Mouse (Mus musculus) monocyte, adult 2 months (primary cell): Measurements from ENCODE around the gene Rhbdf2.

Experiments
- DNase-seq, 2 experiments: peaks; one replicate each; pipeline ENCODE4 v3.0.0; 2022; ENCODE audit warnings: low spot score in 2 of 2, low read depth in 1 of 2

The Rhbdf2 gene

DNA sequence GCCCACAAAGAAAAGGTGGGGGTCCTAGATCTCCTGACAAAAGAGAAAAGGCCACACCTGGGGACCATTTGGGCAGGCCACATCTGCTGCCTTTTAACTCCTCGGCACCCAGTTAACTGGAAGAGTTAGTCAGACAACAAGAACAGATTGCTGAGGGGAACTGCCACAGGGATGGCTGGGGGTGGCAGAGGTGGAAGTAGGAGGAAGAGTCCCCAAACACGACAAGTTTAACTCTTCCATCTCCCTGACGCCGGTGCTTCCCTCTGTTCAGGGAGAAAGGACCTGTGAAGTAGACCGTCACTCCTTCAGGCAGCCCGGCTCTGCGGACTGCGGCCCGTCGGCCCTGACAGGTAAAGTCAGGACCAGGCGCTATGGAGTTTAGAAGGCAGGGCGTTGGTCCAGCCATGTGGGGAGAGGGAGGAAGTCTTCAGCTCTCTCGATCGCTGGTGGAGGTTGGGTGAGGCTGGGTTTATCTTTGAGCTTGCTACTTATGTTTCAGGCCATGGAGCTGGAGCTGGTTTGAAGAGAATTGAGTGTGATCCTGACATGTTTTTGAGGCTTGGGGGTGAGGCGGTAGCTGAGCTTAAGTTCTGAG lies 32.3 kb upstream of the Rhbdf2 start:
- DNase-seq, result no peak

DNA sequence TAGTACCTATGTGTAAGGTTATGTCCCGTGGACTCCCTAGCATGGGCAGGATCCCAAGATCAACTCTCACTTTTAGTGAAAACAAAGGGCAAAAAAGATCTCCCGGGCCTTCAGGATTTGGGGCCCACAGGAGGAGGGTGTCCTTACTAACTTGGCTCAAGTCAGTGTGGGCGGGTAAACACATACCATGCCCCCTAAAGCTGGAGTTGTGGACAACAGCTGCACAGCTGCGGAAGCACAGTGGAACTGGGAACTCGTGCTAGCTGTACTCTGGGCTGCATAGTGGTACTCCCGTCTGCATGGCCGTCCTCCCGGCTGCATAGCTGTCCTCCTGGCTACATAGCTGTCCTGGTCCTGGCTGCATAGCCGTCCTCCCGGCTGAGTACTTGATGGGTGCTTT lies 31.4 kb upstream of the Rhbdf2 start:
- DNase-seq, result no peak

DNA sequence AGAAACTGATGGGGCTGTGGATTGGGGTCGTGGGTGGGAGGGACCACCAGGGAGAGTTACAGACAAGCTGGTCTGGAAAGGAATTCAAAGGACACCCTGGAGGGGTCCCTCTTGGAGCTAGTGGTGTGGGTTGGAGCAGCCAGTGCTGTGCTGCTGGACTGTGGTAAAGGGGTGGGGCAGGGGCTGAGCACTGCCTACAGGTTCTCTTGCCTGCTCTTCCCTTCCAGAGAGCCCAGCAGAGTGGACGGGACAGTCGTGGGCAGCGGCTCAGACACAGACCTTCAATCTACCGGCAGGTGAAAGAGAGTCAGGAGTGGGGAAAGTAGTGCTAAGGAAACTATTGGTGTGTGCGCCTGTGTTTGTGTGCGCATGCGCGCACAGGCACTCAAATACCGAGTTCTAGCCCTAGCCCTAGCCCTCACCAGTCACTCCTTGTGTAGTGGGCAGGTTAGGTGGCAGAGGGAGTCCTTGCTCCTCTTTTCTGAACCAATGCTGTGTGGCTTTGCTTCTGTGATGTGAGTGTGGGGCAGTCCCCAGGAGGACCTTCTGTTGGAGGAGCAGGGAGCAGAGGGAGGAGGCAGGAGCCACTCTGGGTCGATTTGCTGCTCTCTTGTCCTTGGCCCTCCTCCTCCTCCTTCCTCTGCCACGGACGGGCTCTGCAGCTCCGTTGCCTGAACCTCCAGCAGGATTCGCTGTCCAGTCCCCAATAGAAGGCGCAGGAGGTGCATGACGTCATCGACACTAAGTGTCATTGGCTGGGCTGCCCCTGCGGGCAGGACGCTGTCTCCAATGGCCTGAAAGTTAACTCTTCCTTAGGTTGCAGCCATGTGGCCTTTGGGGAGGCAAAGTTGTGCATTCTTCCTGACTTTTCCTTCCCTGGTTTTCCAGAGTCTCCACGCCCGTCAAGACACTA lies 30.7 kb upstream of the Rhbdf2 start:
- peak; percentile 42 to 52 for DNase-seq

DNA sequence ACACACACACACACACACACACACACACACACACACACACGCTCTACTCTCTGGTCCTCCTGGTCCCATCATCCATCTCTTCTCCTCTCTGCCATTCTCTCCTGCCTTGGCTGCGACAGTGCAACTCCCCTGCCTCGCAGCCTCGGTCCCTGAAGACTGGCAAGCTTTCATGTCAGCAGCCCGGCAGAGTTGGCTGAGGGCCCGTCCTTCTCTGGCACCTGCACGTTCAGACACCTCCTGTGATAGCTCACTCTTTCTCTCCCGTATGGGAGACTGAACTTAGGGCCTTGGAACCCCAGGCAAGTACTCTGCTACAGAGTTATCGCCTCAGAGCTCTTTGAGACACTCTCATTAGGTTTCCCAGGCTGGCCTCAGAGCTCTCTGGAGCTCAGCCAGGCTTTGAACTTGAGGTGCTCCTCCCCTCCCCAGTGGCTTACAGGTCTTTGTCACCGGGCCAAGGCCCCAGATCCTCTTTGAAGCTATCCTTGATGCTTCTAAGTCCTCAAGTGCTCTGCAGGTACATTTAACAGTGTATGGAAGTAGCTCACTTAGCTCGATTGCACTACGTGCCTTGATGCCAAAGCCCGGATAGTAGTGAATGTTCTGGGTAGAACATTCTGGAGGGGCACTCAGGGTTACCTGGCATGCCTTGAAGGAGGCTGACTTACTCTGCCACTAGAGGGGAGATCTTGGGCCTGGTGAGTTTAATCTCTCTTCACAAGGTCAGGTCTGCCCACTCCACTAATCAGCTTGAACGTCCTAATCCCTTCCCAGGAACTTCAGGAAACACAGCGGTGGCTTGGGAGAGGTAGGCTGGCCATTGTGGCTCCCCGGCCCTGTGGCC lies 29.8 kb upstream of the Rhbdf2 start:
- no peak for DNase-seq

DNA sequence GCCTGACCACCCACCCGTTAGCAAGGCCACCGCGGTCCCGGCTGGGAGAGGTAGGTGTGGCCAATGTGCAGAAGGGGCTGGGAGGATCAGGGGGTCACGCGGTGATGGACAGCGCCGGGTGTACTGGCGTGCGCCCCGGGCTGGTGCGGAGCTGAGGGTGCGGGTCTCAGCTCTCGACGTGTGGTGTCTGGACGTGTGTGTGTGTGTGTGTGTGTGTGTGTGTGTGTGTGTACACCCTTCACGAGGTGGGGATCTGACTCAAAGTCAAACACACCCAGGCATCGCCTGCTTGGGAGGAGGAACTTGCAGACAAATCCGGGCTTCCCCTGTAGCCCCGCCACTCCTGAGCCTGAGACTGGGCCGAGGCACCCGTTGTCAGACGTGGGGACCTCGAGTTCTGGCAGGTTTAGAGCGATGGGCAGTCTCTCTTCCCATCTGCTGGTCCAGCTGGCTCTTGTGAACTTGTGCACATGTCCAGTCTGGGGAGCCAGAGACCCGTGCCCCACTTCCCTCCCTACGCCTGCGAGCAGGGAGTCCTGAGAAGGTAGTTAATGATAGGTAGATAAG lies 27.5 kb upstream of the Rhbdf2 start, which contains the start of gene Cygb:
Cygb (minus strand) TSS at position 59 of the 567 bp plus-strand sequence.
- DNase-seq, result no peak

DNA sequence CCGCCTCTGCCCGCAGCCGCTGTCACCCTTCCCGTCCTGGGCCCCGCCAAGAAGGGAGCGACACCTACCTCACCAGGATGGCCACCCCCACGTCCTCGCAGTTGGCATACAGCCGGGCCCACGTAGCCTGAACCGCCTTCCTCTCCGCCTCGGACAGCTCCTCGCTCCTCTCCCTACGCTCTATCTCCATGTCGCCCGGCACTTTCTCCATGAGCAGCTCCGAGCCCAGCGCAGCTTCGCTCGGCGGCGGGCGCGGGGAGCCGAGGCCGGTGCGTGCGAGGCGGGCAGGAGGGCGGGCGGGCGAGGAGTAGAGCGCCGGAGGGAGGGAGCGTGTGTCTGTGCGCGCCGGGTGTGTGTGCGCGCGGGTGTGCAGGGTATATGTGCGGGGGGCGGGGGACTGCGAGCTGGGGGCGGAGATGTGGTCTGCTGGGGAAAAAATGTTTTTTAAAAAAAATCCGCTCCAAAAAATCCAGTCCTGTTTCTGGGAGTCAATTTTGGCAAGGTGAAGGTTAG lies 26.9 kb upstream of the Rhbdf2 start:
- no peak for DNase-seq

DNA sequence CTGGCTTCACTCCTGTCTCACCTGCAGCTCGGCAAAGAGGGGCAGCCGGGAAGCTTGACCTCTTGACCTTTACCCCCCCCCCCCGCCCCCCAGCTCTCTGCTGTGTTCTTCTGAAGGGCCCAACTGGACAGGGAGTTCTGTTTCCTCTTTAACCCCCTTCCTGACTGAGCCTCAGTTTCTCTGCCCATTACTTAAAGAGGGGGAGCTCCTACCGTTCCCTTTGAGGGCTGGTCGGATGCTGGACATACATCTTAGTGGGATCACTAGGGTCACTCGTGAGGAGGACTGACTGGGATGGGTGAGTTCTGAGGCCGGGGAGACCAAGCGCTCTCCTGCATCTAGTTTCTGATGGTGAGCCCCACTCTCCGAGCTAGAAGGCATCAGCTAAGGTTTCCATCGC lies 26.4 kb upstream of the Rhbdf2 start, which contains the start of gene Prcd:
Prcd (plus strand) TSS at position 301 of the 400 bp plus-strand sequence.
- no peak for DNase-seq

DNA sequence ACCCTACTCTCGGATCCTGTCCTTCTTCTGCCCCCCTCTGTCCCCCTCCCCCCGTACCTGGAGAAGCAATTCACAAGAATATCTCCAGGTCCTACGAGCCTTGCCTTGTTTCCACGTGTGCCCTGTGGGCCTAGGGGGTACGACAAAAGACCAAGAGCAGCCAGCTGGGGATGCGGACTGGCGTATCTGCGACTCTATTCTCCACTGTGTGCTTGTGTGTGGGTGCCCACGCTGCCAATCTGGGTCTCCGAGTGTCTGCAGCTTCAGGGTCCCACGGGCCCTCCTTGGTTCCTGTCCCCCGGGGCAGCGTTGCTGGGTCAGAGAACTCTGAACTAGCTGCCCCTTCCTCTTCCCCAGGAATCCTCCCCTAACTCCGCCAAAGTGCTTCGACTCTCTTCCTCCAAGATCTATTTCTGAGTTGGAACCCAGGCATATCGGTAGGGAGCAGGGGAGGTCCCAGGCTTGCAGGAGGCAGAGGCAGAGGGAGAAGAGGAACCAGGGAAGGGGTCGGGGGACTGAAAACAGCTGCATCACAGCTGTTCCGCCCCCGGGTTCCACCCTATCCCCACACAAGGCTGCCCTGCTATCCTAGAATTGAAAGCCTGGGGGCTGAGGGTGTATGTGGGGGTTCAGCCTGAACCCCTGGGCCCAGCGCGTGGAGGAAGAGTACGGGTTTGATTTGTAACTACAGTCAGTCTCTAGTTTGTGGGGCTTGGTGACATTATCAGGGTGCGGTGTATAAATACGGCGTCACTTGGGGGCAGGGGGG lies 25.7 kb upstream of the Rhbdf2 start:
- no peak for DNase-seq

DNA sequence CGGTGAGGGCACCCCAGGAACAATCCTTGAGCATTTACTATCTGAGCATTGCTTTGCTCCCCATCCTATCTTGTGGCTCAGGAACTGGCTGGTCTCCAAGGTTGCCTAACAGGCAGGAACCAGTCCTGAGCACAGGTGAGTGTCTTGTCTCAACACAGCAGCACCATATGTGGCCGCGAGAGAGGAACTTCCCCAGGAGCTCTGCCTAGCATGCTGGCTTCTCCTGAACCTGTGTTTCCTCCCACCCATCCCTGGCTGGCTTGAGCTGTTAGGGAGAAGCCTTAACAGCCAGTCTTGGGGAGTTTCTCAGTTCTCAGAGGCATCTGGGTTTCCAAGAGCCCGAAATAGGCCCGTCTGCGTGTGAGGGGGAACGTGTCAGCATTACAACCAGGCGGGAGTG lies 24.5 kb upstream of the Rhbdf2 start:
- DNase-seq, result no peak

DNA sequence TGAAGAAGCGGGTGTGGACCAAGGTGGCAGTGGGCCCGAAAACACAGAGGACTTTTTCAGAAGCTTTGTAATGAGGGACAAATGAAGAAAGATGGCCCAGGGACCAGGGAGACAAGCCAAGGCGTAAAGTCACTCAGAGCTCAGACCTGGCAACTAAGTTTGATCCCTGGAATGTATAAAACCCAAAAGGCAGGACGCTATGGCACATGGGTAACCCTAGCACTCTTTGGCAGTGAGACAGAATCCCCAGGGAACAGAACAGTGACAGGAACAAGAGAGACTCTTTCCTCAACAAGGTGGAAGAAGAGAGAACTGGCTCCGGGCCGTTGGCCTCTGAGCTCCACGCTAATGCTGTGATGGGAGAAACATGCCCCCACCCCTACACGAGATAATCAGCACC lies 24.0 kb upstream of the Rhbdf2 start:
- DNase-seq, result no peak

DNA sequence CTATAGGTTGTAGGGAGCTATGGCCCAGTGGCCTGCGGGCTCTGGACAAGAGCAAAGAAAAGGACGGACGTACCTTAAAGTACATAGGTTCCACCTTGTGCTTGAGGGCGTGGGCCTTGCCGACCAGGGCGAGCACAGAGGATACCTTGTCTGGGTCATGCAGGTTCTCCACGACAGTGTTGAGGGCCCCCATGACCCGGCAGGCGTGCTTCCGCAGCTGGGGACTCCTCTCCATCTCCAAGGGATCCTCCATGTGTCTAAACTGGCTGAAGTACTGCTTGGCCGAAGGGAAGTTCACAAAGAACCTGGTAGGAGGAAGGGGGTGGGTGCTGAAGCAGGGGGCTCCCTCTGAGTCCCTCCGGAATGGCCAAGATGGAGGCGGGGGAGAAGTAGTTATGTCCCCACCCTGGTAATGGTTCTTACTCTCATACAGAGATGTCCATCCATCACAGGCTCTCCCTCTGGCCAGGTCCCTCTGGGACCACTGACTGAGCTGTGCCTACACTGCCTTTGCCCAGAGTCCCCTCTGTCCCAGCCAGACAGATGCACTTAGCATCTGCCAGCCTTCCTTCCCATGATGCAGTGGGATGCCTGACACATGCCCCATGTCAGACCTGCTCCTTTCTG lies 23.0 kb upstream of the Rhbdf2 start:
- DNase-seq, result no peak

DNA sequence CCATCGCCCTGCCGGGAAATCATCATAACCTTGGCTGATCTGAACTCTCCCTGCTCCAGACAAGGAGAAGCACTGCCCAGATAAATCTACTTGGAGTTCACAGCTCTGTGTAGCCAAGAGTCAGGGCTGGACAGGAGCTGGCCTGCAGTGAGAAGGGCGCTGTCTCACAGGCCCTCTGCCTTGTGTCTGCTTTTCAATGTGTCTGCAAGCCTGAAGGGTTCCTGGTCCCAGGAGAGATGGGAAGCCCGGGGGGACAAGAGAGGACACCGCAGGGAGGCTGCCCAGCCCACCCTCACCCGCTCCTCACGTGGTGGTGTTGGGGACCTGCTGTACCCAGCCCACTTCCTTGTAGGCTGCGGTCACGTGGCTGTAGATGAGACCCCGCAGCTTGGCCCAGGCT lies 22.2 kb upstream of the Rhbdf2 start:
- DNase-seq, result no peak

DNA sequence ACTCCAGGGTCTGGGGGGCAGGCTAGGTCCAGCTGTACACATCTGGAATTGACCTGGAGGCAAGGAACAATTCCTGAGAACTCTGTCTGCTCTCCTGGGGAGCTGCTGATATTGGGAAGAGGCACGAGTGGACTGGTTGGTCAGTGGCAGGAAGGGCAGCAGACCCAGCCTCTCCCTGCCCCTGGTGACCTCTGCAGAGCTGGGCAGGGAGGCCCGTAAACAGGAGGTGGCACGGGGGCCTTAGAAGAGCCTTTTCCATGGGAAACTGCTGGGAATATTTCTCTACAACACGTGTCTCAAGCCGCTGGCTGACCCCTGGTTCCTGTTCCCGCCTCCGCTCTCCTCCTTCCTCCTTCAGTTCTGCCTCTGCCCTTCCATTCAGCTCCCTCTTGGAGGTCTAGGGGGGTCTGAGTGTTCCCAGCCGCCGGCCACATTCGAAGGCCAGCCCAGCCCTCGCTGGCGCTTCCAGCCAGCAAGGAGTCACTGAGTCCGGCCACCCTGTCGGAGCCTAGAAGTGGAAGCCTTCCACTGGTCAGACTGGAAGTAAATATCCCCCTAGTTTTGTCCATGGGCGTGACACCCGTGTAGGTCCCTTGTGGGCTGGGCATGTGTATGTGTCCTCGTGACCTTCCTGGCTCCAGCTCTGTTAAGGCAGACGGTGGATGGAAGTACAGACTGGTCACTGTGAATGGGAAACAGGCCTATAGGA lies 21.5 kb upstream of the Rhbdf2 start:
- DNase-seq, result no peak

DNA sequence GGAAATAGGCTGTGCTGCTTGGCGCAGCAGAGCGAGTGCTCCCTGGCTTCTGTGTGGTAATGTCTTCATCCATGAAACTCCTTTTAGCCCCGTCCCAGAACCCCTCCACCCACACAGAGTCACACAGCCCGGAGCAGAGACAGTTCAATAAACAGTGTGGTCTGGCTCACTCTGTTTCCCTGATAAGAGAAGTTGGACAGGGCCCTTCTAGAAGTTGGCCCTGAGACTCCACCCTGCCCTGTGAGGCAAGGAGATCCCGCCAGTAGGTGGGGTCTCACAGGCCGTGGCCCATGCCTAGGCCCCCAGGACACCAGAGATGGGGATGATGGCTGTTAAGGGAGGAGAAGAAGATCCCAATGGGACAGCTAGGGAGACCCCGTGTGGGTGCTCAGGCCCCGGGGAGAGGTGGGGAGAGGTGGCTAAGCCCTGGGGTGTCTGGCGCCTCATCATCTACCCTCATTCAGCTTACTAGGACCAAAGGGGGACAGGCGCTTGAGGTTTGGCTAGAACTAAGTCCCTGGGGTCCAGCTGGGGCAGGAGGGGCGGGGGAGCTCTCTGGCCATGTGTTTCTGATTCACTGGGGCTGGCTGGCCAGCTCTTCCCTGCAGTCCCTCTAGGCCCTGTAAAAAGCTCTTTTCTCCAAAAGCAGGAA lies 20.6 kb upstream of the Rhbdf2 start:
- no peak for DNase-seq

DNA sequence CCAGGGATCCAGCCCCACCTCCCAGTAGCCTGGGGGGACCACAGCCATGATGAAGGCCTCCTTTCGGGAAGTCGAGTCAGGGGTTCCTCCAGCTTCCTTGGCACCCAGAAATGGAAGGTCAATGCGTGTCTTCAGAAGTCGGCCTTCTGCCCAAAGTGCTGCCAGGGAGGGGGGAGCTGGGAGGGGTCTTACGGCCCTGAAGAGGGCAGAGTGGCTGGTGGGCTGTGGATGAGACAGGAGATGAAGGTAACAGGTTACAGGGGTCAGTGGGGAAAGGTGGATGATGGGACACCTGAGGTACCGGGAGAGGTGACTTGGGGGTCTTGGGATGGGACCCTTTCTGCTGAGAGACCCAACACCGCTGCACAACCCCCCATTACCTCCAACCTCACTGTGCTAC lies 20.0 kb upstream of the Rhbdf2 start:
- DNase-seq, result no peak

DNA sequence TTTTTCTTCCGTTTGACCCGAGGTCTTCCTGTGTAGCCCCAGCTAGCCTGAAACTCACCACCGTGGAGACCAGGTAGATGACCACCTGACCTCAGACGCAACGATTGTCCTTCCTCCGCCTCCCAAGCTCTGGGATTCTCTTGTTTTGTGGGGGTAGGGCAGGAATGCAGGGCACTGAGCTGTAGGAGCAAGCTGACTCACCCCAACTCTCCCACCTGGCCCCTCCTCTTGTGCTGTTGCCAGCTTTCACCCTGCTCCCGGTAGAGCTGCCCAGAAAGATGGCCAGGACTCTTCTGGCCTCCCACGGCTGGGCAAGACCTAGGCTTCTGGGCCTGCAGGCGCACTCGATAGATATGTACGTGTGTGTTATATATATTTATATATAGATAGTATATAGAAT lies 19.3 kb upstream of the Rhbdf2 start:
- DNase-seq, result no peak

DNA sequence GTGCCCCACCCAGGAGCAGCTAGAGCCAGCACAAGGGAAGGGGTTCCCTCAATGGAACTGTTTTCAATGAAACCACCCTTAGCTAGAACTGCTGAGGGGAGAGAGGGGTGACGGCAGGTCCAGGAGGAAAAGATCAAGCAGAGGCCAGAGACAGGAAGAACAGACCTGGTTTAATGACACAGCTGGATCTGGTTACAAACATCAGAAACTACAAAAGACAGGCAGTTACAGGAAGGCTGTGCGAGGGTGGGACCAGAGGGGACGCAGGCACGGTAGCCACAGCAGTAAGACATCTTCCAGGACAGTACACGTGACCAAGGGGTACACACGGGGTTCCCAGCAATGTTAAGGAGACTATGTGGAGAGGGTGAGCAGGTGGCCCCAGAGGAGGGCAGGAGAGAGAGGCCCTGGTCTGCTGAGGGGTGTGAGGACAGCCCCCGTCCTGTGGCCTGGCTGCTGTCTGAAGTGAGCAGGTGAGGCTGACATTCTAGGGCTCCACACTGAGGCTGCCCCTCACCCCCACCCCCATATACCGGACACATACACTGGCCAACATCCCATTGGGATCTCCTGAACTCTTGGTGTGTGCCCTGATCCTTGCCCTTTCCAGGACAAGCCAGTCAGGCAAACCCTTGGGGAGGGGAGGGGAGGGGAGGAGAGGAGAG lies 18.8 kb upstream of the Rhbdf2 start:
- DNase-seq, result no peak
